Mouse (Mus musculus): ENCODE measurements around the gene 4921504E06Rik.

- TF ChIP-seq GATA1 (IDR thresholded peaks at IDR 0.05; ENCODE audit: low read length) (no peak), TAL1 (IDR thresholded peaks at IDR 0.05; ENCODE audit: low read length) (no peak)
These were observed 123.0 kb downstream of the 4921504E06Rik start for GRCm38 (mm10) chr2:19430746-19431145.
